Mouse (Mus musculus) stomach, embryonic 15.5 days (tissue): ENCODE results near the gene 1700025G04Rik. TPM values are rescaled to one million over a fixed set of nuclear protein-coding genes. Genes with fewer than 3 reads are reported as not detected.
A peak's percentile ranks its signal among the peaks of the same experiment; 100 is the strongest.

Experiments used
- ATAC-seq: fragments of 200-750 bp; cut with Nextera tagmentation; 2 replicates; pipeline ENCODE4 v1.8.0; 2017; ENCODE audit warnings: low read depth, moderate number of reproducible peaks, moderate TSS enrichment; ENCODE audit not compliant: insufficient read depth, low FRiP score
- H3K27ac ChIP-seq: fragments of 300-500 bp; sonication (generic); 2 replicates; pipeline ENCODE4 v1.5.1; 2015; ENCODE audit warnings: mild to moderate bottlenecking, inconsistent platforms
- H3K27me3 ChIP-seq: fragments of 300-500 bp; sonication (generic); replicated peaks from 2 replicates; pipeline ENCODE4 v1.6.1; 2015; ENCODE audit warnings: inconsistent platforms
- H3K36me3 ChIP-seq: fragments of 300-500 bp; sonication (generic); 2 replicates; pipeline ENCODE4 v1.6.1; 2015; ENCODE audit warnings: inconsistent platforms
- H3K4me1 ChIP-seq: fragments of 300-500 bp; sonication (generic); 2 replicates; pipeline ENCODE4 v1.6.1; 2015; ENCODE audit warnings: inconsistent platforms
- H3K4me2 ChIP-seq: fragments of 300-500 bp; sonication (generic); 2 replicates; pipeline ENCODE4 v1.6.1; 2015; ENCODE audit warnings: mild to moderate bottlenecking, inconsistent platforms
- H3K4me3 ChIP-seq: fragments of 300-500 bp; sonication (generic); replicated peaks from 2 replicates; pipeline ENCODE4 v1.5.1; 2015; ENCODE audit warnings: inconsistent platforms
- H3K9ac ChIP-seq: fragments of 300-500 bp; sonication (generic); 2 replicates; pipeline ENCODE4 v1.6.1; 2015; ENCODE audit warnings: inconsistent platforms
- H3K9me3 ChIP-seq: fragments of 300-500 bp; sonication (generic); 2 replicates; pipeline ENCODE4 v1.6.1; 2016; ENCODE audit warnings: inconsistent platforms
- WGBS: fragments of 180-500 bp; shearing (Covaris S2); methylation state at CpG from one replicate; pipeline ENCODE4 v1.1.7; 2015; 5-methylcytosine and 5-hydroxymethylcytosine counted together
- polyA plus RNA-seq: library from polyadenylated mRNA; unstranded; fragments of >200 nt; fragmentation: Nextera tagmentation; extraction: Ambion mirVana; gene quantifications from 2 replicates; pipeline ENCODE4 v1.2.1, GENCODE M21; 2015

Gene 1700025G04Rik
- polyA plus RNA-seq, 1 experiment from 2014 or later: 35.2 TPM

- WGBS: 91% methylated on average over 5 of the region's 5 CpGs
- no peak for ATAC-seq
- H3K9me3 ChIP-seq: no peaks in the 10 kb centered on the region
- H3K27ac ChIP-seq: no peak overlapping the region
- H3K4me2 ChIP-seq: no peak overlapping the region
- no peak overlapping the region for H3K9ac ChIP-seq
- H3K4me3 ChIP-seq: no peak overlapping the region
- no peaks in the 10 kb centered on the region for H3K4me1 ChIP-seq
- H3K36me3 ChIP-seq: no peaks in the 10 kb centered on the region
- H3K27me3 ChIP-seq: no peaks in the 10 kb centered on the region
Observed at GRCm38 (mm10) chr1:151973110-151973700, 116.7 kb downstream of the 1700025G04Rik start.

GRCm38 (mm10) chr1:151971581-151971980 lies 118.3 kb downstream of the 1700025G04Rik start:
- ATAC-seq: no peak
- WGBS: 82% methylated on average over 2 of the region's 2 CpGs
- Histone ChIP-seq H3K4me1 (no peaks in the 10 kb centered on the region), H3K4me2 (no peak overlapping the region), H3K9me3 (no peaks in the 10 kb centered on the region), H3K27ac (no peak overlapping the region), H3K9ac (no peak overlapping the region), H3K27me3 (no peaks in the 10 kb centered on the region), H3K4me3 (no peak overlapping the region), H3K36me3 (no peaks in the 10 kb centered on the region)

DNA sequence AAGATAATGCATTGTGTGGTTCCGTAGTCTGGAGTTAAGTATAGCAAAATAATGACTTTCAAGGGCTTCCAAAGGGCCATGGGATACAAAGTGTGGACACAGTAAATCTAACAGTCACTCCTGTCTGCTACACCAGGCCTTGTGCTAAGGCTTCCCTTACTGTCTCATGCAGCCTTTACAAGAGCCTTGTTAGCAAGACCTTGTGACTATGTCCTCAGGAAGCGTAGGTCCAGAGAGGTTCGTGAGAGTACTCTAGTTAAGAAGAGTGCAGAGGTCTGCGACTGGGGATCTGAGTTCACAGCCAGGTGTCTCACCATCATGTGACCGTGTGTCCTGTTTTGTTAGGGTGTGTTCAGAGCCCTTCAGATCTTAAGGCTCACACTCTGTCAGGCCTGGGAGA lies 121.8 kb downstream of the 1700025G04Rik start:
- no peak overlapping the region for H3K27ac ChIP-seq
- no peaks in the 10 kb centered on the region for H3K27me3 ChIP-seq
- no peaks in the 10 kb centered on the region for H3K9me3 ChIP-seq
- H3K9ac ChIP-seq: no peak overlapping the region
- H3K4me1 ChIP-seq: no peaks in the 10 kb centered on the region
- no peak for ATAC-seq
- H3K4me2 ChIP-seq: no peak overlapping the region
- 95% methylated on average over 5 of the region's 5 CpGs for WGBS
- H3K4me3 ChIP-seq: no peak overlapping the region
- H3K36me3 ChIP-seq: no peaks in the 10 kb centered on the region

GRCm38 (mm10) chr1:151964811-151965210 lies 125.1 kb downstream of the 1700025G04Rik start:
- no peak overlapping the region for H3K27ac ChIP-seq
- 91% methylated on average over 2 of the region's 2 CpGs for whole genome bisulfite sequencing
- no peaks in the 10 kb centered on the region for H3K4me1 ChIP-seq
- no peak overlapping the region for H3K4me3 ChIP-seq
- H3K27me3 ChIP-seq: no peaks in the 10 kb centered on the region
- no peaks in the 10 kb centered on the region for H3K36me3 ChIP-seq
- no peaks in the 10 kb centered on the region for H3K9me3 ChIP-seq
- no peak overlapping the region for H3K9ac ChIP-seq
- H3K4me2 ChIP-seq: no peak overlapping the region
- ATAC-seq: no peak

- Histone ChIP-seq H3K27me3 (no peaks in the 10 kb centered on the region), H3K27ac (no peak overlapping the region), H3K4me3 (no peak overlapping the region), H3K9me3 (no peaks in the 10 kb centered on the region), H3K9ac (no peak overlapping the region), H3K4me1 (no peaks in the 10 kb centered on the region), H3K4me2 (no peak overlapping the region), H3K36me3 (no peaks in the 10 kb centered on the region)
- WGBS: 62% methylated on average over 7 of the region's 7 CpGs
- no peak for ATAC-seq
Observed at GRCm38 (mm10) chr1:151963248-151963647, 126.7 kb downstream of the 1700025G04Rik start.

GRCm38 (mm10) chr1:151962078-151962477 lies 127.8 kb downstream of the 1700025G04Rik start:
- Histone ChIP-seq H3K36me3 (no peaks in the 10 kb centered on the region), H3K4me3 (no peak overlapping the region), H3K4me2 (no peak overlapping the region), H3K9ac (no peak overlapping the region), H3K4me1 (no peaks in the 10 kb centered on the region), H3K9me3 (no peaks in the 10 kb centered on the region), H3K27me3 (no peaks in the 10 kb centered on the region), H3K27ac (no peak overlapping the region)
- WGBS: 50% methylated on average over 6 of the region's 6 CpGs
- ATAC-seq: no peak

- H3K4me2 ChIP-seq: no peak overlapping the region
- H3K27ac ChIP-seq: no peak overlapping the region
- no peak for ATAC-seq
- H3K4me1 ChIP-seq: no peaks in the 10 kb centered on the region
- H3K9me3 ChIP-seq: no peaks in the 10 kb centered on the region
- H3K36me3 ChIP-seq: no peaks in the 10 kb centered on the region
- H3K4me3 ChIP-seq: no peak overlapping the region
- H3K9ac ChIP-seq: no peak overlapping the region
- WGBS: 80% methylated on average over 10 of the region's 10 CpGs
- H3K27me3 ChIP-seq: no peaks in the 10 kb centered on the region
Observed at GRCm38 (mm10) chr1:151961204-151961603, 128.7 kb downstream of the 1700025G04Rik start.

GRCm38 (mm10) chr1:151959010-151959409 lies 130.9 kb downstream of the 1700025G04Rik start:
- 61% methylated on average over 3 of the region's 3 CpGs for WGBS
- Histone ChIP-seq H3K36me3 (no peaks in the 10 kb centered on the region), H3K27ac (no peak overlapping the region), H3K4me3 (no peak overlapping the region), H3K9ac (no peak overlapping the region), H3K4me2 (no peak overlapping the region), H3K27me3 (no peaks in the 10 kb centered on the region), H3K9me3 (no peaks in the 10 kb centered on the region), H3K4me1 (no peaks in the 10 kb centered on the region)
- no peak for ATAC-seq

- no peak overlapping the region for H3K4me3 ChIP-seq
- no peak overlapping the region for H3K9ac ChIP-seq
- WGBS: 65% methylated on average over 3 of the region's 3 CpGs
- H3K4me1 ChIP-seq: peaks cover 4% of the 10 kb centered on the region
- no peaks in the 10 kb centered on the region for H3K36me3 ChIP-seq
- H3K27ac ChIP-seq: no peak overlapping the region
- no peak overlapping the region for H3K4me2 ChIP-seq
- no peaks in the 10 kb centered on the region for H3K9me3 ChIP-seq
- no peak for ATAC-seq
- H3K27me3 ChIP-seq: no peaks in the 10 kb centered on the region
Observed at GRCm38 (mm10) chr1:151958442-151958841, 131.5 kb downstream of the 1700025G04Rik start.

DNA sequence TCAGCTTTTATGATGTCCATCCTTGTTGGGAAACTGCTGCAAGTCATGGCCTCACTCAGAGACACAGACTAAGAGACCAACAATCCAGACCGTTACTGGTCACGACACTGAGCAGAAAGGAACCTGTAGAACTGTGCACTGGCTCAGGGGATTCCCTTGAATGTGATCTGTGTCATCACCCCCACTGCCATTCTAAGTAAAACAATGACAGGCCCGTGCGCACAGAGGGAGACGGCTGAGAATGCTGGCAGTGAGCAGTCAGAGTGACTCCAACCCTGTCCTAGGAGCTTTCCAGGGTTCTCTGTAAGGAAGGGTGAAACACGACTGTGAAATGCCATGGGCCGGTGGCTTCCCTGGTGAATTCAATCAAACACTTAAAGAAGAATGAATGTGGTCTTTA lies 132.3 kb downstream of the 1700025G04Rik start:
- Histone ChIP-seq H3K27me3 (no peaks in the 10 kb centered on the region), H3K4me2 (no peak overlapping the region), H3K4me3 (no peak overlapping the region), H3K36me3 (no peaks in the 10 kb centered on the region), H3K9ac (no peak overlapping the region), H3K4me1 (peaks cover 10% of the 10 kb centered on the region), H3K27ac (no peak overlapping the region), H3K9me3 (no peaks in the 10 kb centered on the region)
- no peak for ATAC-seq
- WGBS: 55% methylated on average over 7 of the region's 7 CpGs

- WGBS: 48% methylated on average over 5 of the region's 5 CpGs
- no peak for ATAC-seq
Observed at GRCm38 (mm10) chr1:151955866-151956265, 134.1 kb downstream of the 1700025G04Rik start.

GRCm38 (mm10) chr1:151953563-151953962 lies 136.4 kb downstream of the 1700025G04Rik start:
- H3K9ac ChIP-seq: no peak overlapping the region
- H3K4me3 ChIP-seq: no peak overlapping the region
- H3K27ac ChIP-seq: no peak overlapping the region; the same call in 1 of the 2 replicates

More at GRCm38 (mm10) chr1:151955866-151956265, 134.1 kb downstream of the 1700025G04Rik start:
- no peaks in the 10 kb centered on the region for H3K36me3 ChIP-seq
- peaks cover 12% of the 10 kb centered on the region for H3K4me1 ChIP-seq
- no peak overlapping the region for H3K4me2 ChIP-seq
- no peaks in the 10 kb centered on the region for H3K27me3 ChIP-seq
- H3K4me3 ChIP-seq: no peak overlapping the region
- H3K27ac ChIP-seq: no peak overlapping the region
- no peak overlapping the region for H3K9ac ChIP-seq
- H3K9me3 ChIP-seq: no peaks in the 10 kb centered on the region

GRCm38 (mm10) chr1:151948065-151948464 lies 141.9 kb downstream of the 1700025G04Rik start:
- Histone ChIP-seq H3K9me3 (no peaks in the 10 kb centered on the region), H3K27ac (peak overlapping the region; percentile 11; the same call in 1 of the 2 replicates), H3K36me3 (no peaks in the 10 kb centered on the region), H3K4me2 (no peak overlapping the region), H3K27me3 (no peaks in the 10 kb centered on the region), H3K4me3 (no peak overlapping the region), H3K4me1 (peaks cover 27% of the 10 kb centered on the region), H3K9ac (no peak overlapping the region)
- WGBS: 63% methylated on average over 3 of the region's 3 CpGs
- ATAC-seq: no peak

More at GRCm38 (mm10) chr1:151953563-151953962, 136.4 kb downstream of the 1700025G04Rik start:
- Histone ChIP-seq H3K27me3 (no peaks in the 10 kb centered on the region), H3K36me3 (no peaks in the 10 kb centered on the region), H3K9me3 (no peaks in the 10 kb centered on the region), H3K4me2 (no peak overlapping the region), H3K4me1 (peaks cover 15% of the 10 kb centered on the region)
- 30% methylated on average over 7 of the region's 7 CpGs for WGBS
- ATAC-seq: peak; percentile 63; the same call in 1 of the 2 replicates
